Mouse (Mus musculus) testis, postnatal 10 days (tissue): ENCODE measurements around the gene Mrps24.

Experiments
- DNase-seq: peaks from one replicate; pipeline ENCODE4 v3.0.0; 2021; ENCODE audit warnings: low spot score

Mrps24 gene

DNA sequence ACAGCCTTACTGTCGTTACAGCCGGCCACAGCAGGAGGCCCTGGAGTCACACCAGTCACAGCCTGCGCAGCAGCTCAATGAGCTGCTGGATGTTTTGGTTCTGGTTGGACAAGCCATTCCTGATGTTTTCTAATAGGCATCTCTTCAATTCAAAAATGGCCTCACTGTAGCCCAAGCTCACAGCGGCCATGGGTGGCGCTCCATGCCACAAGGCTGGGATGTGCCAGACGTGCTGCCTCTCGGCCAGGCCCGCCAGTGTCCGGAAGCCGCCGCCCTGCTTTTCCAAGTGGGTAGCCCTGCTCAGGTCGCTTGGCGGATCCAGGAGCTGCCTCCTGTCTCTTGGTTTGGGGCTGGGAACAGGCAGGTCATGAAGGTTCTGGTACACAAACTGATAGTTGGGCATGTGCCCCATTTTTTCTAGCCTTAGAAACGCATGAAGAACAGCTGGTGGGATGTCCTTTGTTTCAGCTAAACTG lies at the start of gene Mrps24:
Gene Mrps24, minus strand, starts transcription at position 51 of the 476 bp plus-strand sequence.
- DNase-seq: peak; percentile 44

DNA sequence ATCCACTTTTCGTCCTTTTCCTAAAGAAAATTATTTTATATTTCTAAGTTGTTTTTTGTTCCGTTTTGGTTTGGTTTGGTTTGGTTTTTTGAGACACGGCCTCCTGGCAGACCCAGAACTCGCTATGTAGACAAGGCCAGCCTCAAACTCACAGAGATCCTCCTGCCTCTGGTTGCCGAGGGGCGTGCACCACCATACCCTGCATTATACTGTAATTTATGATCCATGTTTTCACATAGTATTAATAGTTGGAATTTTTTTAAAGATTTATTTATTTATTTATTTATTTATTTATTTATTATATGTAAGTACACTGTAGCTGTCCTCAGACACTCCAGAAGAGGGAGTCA lies 47.1 kb upstream of the Mrps24 start:
- no peak for DNase-seq

DNA sequence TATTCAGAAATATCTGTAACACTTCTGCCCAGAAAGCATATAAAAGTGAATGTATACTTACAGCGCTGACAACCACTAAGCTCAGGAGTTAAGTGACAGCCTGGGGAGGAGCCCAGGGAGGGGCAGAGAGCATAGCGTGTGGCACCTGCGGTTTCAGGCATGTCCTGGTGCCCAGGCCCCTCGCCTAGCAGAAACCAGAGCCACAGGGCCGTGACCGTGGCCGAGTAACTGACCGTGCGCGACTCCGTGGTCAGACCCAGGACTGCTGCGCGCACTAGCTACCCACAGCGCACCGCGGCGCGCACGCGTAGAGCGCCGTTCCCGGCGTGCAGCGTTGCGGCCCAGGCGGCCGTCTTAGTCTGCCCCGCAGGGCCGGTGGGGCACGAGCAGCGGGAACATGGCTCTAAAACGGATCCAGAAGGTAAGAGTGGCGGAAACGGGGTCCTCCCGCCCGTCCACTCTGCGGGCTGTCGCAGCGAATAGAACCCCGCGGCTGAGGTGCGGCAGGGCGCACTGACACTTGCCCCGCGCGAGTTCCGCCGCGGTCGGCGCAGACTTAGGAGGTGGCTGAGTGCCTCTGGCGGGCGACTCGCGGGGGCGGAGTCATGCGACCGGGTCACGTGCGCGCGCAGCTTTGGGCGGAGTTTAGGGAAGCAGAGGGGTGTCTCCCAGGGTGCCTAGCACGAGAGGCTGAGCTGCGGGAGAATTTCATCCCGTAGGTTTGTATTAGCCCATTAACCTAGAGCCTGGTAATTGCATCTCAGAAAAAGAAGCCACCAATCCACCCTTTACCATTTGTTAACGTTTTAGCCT lies 46.5 kb upstream of the Mrps24 start, which contains the start of gene Urgcp:
Gene Urgcp, minus strand, starts transcription at position 557 of the 813 bp plus-strand sequence.
- peak; percentile 97 for DNase-seq

DNA sequence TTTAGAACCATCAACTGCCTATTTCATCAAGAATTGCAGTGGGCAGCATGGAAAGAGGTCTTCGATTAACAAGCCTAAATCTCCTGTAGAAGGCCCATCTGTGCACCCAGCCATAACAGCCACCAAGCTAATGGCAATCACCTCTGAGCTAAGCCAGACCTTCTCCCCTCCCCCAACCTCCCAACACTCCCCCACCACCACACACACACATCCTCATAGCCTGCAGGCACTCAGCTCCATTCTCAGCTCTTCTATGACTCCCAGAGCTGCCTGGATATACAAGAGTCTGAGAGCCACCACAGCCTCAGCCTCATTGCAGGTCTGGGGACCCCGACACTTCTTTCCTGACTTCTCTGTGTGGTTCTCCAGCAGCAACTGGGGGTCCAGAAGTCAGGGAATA lies 38.3 kb upstream of the Mrps24 start:
- no peak for DNase-seq

- no peak for DNase-seq
Measured at GRCm38 (mm10) chr11:5744951-5745350, 29.5 kb upstream of the Mrps24 start.

DNA sequence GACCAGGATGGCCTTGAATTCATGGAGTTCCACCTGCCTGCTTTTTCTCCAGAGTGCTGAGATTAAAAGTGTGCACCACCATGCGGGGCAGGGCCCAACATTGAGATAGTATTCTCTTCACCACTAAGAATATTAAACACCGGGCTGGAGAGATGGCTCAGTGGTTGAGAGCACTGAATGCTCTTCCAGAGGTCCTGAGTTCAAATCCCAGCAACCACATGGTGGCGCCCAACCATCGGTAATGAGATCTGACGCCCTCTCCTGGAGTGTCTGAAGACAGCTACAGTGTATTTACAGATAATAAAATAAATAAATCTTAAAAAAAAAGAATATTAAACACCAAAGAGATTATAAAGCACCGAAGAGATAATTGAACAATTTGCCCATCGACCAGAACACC lies 26.6 kb upstream of the Mrps24 start:
- DNase-seq: no peak

- peak; percentile 80 for DNase-seq
Measured at GRCm38 (mm10) chr11:5740965-5741627, 25.6 kb upstream of the Mrps24 start.

- DNase-seq: no peak
Measured at GRCm38 (mm10) chr11:5740599-5740964, 25.1 kb upstream of the Mrps24 start.

- DNase-seq: no peak
Measured at GRCm38 (mm10) chr11:5739846-5740245, 24.4 kb upstream of the Mrps24 start.

GRCm38 (mm10) chr11:5738888-5739632 lies 23.6 kb upstream of the Mrps24 start:
- DNase-seq: no peak

- DNase-seq: no peak
Measured at GRCm38 (mm10) chr11:5737137-5737536, 21.7 kb upstream of the Mrps24 start.

- DNase-seq: no peak
Measured at GRCm38 (mm10) chr11:5734323-5734722, 18.8 kb upstream of the Mrps24 start.

- no peak for DNase-seq
Measured at GRCm38 (mm10) chr11:5732401-5732800, 16.9 kb upstream of the Mrps24 start.

GRCm38 (mm10) chr11:5729582-5729981 lies 14.1 kb upstream of the Mrps24 start:
- DNase-seq: no peak

DNA sequence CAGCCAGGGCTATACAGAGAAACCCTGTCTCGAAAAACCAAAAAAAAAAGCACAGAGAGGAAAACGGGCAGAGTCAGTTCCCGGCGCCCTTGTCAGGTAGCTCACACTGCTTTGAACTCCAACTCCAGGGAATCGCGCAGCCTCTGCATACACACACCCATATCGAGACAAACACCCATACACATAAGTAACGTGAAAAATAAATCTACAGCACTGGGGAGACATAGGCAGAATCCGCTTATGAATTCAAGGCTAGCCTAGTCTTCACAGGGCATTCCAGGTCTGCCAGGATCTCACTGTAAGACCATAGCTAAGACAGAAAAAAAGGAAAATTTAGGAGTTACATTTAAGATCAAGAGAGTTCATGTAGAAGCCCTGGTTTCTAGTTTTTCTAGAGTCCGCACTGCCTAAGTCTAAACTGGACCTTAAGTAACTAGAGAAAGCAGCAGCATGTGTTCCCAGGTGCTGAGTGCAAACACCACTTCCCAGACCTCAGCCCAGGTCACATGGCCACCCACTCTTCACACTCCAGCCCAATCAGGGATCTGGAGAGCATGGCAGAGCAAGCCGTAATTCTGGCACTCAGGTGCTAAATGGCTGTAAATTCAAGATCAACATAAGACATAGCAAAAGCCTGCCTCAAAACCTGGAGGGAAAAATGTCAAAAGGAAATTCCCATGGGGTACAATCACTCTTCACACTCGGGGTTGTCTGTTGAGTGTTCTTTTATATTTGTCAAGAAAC lies 3.3 kb upstream of the Mrps24 start:
- peak; percentile 18 for DNase-seq

GRCm38 (mm10) chr11:5716938-5717705 lies 1.6 kb upstream of the Mrps24 start:
- DNase-seq: peak; percentile 42

DNA sequence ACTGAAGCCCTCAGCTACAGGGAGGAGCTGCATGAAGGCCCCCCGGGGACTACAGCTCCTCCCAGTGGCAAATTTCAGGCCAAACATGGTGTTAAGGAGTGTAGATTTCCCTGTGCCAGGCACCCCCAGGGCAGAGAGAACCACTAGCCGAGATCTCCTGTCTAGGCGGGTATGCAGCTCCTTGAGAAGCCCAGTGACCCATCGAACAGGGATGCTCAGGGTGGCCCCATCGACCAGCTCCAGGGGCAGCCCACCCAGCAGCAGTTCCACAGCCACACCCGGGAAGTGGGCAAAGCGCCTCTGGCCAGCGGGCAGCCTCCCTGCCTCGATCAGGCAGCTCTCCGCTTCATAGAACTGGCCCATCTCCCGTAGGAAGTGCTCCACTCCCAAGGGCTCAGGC lies 766 bp upstream of the Mrps24 start:
- peak; percentile 43 for DNase-seq

- DNase-seq: peak; percentile 37
Measured at GRCm38 (mm10) chr11:5715179-5715578, 301 bp downstream of the Mrps24 start.

DNA sequence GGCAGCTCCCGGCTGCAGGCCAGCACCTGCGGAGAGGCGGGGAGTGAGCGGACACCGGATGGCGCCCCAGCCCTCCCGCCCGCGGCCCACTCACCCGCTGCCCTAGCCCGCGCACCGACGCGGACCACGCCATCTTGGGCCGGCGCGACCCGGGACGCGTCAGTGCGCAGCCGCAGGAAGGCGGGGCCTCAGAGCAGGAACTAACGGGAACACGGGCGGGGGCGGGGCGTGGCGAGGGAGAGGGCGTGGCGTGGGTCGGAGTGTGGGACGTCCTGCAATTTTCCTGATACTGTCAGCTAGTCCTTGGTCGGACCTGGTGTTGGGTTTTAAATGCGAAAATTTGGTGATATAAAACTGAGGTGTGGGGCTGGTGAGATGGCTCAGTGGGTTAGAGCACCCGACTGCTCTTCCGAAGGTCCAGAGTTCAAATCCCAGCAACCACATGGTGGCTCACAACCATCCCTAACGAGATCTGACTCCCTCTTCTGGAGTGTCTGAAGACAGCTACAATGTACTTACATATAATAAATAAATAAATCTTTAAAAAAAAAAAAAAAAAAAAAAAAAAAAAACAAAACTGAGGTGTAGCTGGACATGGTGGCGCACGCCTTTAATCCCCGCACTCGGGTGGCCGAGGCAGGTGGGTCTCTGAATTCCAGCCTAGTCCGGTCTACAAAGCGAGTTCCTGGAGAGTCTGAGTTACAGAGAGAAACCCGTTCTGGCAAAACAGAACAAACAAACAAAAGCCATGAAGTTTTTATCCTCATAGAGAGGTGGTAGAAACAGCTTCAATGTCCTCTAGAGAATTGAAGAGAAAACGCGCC lies 7.7 kb downstream of the Mrps24 start:
- peak; percentile 98 for DNase-seq

DNA sequence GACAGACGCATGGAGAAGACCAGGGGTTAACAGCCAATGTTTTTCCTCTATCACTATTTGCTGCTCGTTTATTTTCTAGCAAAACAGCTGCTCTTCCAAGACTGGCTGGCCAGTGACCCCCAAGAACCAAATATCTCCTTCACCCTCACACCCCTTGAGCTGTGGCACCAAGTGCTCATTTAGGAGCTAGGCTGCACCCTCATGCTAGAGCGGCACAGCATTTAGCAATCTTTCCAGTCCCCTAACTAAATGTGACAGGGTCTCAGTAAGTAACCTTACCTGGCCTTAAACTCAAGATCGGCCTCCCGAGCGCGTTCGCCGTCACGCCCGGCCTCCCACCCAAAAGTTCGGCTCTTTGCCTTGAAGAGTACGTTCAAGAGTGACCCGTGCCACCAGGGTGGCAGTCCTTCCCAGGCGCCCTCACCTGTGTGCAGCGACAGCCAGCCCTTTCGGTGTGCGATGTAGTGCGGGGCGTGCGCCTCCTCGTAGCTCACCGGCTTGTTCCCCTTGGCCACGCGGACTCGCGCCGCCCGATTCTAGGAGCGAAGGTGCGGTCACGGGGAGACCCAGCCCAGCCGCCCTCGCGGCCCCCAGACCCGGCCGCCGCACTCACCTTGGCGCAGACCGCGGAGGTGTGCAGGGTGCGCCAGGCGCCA lies 8.5 kb downstream of the Mrps24 start:
- peak; percentile 63 for DNase-seq
